Mouse (Mus musculus) brain, embryonic 14.5 days (tissue): Measurements from ENCODE around the gene Kcnq5.

ENCODE experiments used
- CTCF ChIP-seq: fragments of 200-500 bp; IDR thresholded peaks from 2 replicates; pipeline ENCODE4 v1.5.1; 2012; ENCODE audit warnings: inconsistent platforms, mild to moderate bottlenecking, moderate library complexity, borderline replicate concordance; ENCODE audit not compliant: insufficient read depth, insufficient read length; ENCODE audit errors: extremely low read depth
- POLR2A ChIP-seq: fragments of 200-500 bp; IDR thresholded peaks from 2 replicates; pipeline ENCODE4 v1.6.1; 2012; ENCODE audit warnings: mild to moderate bottlenecking, inconsistent platforms, borderline replicate concordance; ENCODE audit not compliant: poor library complexity, insufficient read depth, insufficient read length, severe bottlenecking; ENCODE audit errors: extremely low read depth

DNA sequence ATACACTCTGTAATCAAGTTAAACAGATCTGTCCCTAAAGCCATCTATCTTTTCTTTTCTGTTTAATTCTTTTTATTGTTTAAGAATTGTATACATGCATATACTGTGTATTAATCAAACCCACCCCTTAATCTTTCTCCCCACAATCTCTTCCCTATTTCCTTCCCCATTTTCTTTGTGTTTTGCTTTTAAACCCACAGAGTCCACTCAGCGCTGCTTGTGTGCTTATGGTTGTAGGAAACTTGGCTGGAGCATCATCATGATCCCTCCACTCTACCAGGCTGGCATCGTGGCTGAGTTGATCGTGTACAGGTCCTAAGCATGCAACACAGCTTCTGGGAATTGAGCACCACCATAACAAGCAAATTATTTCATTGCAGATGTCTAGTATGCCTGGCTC, 12.3 kb upstream of the Kcnq5 start:
- TF ChIP-seq POLR2A (no peak), CTCF (no peak)
